Mouse (Mus musculus) heart, adult 11 months (tissue): ENCODE data around the gene Pdk2.
"Not testable (repeated sequence)": the region's sequence is repeated elsewhere in the genome, so short reads cannot be mapped to it uniquely, and the experiment has no call there.

Experiments used
- DNase-seq: peaks from one replicate; pipeline ENCODE4 v3.0.0; 2022

Gene Pdk2

DNA sequence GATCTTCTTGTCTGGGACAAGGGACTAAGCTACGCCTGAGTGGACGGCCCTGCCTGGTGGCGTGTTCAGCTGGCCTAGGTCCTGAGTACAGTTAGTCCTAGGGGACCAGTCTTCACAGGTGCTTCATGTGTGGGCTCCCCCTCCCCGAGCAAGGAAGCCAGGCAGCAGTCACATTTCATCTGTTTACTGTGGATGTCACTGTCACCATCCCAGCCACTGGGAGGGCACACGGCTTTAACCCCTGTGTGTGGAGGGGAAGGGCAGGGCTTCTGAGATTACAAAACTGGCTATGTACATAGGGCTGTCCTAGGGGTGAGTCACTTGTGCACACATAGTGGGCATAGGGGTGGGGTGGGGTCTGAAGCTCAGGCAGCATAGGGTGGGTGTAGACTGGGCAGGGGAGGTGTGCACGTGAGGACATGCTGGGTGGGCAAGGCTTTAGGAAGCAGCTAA lies 15.0 kb downstream of the Pdk2 start:
- DNase-seq = no peak

DNA sequence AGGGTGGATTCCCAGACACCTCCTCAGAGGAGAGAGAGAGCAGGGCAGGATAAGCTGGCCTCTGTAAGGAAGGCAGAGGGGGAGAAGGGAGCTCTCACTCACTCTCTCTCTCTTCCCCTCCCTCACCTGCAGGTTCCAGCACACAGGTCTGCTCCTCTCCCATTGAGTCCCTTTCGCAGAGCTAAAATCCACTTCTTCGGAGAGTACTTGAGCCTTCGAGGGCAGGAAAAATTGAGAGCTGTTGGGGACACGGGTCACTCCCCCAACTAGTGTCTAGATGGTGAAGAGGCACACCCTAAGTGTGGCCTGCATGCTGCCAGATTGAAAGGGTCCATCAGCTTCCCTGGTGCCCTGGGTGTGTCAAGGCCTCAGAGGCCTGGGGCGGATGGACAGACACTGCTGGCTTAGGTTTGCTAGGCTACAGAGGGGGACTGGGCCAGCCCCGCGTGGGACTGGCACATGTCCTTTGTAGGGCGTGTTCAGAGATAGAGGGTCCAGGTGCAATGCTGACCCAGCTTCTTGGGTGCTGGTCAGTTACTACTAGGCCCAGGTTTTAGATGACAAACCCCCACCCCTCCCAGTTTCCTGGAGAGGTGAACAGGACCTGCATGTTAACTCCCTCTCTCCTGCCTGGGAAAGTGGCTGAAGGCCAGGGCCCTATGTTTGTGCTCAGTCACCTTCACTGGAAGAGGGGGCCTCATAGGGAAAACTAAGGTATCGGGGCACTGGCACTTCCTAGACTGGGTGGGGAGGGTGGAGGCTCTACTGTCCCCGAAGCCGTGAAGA lies 15.7 kb downstream of the Pdk2 start:
- DNase-seq = no peak

DNA sequence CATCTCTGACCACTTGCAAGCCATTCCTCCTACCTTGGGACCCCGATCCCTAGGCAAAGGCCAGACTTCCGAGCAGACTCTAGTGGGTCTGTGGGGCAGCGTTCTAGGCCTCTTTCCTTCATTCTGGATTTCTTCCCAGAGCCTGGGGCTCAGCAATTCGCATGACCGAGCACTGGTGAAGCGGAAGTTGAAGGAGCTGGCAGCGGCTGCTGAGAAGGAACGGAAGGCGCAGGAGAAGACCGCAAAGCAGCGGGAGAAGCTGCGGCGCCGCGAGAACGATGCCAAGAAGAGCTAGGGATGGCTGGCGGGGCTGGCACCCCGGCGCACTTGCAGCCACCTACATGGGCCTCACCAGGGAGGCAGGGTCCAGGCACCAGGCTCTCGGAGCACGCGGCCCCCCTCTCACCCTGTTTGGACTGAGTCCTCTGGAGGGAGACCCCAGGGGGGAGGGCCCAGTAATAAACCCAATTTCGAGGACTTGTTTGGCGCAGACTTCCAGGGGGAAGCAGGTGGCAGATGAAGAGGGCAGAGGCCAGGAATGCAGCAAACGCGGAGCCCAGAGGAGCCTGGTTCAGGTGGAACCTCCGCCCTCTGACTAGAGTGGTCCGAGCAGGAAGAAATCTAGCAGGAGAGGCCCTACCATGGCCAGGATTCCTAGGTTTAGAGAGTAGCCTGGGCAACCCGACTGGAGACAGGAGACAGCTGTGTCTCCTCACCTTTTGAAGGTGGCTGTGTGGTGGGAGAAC lies 16.5 kb downstream of the Pdk2 start:
- peak; percentile 93 for DNase-seq

DNA sequence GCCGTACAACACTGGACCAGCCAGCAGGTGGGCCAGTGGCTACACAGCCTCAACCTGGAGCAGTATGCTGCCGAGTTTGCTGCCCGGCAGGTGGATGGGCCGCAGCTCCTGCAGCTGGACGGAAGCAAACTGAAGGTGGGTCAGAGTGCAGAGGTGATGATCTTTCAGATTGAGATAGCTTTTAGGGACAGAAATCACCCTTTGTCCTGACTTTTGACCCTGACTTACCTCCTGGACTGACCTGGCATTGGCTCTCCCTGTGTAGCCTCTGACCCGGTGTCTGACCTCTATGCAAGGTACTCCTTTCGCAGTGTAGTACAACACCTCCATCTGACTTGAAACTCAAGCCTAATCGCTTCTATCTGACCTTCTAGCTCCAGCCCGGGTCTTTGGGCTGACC lies 17.7 kb downstream of the Pdk2 start:
- DNase-seq = no peak

DNA sequence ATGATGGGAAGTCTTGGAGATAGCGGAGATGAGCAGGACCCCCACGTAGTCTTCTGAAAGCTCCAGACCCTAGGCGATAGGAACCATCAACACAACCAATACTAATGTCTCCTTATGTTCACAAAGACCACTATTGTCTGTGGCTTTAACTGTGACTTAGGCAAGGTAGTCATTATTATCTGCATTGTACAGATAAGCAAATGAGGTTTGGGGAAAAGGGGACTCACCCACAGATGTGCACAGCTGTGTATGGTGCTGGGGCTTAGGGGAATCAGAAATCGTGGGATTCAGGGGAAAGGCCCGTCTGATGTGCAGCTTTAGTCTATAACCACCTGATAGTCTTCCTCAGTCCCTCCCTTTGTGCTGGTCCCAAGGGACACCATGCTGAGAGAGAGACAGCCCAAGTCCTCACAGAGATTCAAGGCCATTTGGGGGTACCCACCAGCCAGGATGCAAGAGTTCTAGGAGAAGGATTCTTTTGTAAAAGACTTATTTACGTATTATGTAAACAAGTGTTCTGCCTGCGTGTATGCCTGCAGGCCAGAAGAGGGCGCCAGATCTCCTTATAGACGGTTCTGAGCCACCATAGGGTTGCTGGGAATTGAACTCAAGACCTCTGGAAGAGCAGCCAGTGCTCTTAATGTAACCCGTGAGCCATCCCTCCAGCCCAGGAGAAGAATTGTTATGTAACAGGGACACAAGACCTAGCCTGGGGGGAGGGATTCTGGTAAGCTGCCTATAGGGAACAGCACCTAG lies 18.7 kb downstream of the Pdk2 start:
- DNase-seq = no peak

DNA sequence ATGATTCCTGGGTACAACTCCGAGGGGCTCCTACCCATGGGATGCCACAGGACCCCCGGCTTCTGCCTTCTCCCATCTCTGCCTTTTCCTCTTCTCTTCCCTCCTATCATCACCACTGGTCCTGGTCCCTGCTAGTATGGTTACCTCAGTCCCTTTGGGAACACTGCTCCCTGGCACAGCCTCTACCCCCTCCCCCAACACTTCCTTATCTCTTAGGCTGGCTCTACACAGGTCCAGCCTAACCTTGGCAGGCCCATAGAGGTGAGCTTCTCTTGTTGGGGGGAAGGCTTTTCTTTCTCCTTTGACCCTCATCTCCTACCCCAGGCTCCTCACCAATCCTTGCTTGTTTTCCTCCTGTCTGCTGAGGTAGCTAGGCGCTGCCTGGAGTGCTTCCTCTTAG lies 25.7 kb downstream of the Pdk2 start:
- no peak for DNase-seq

DNA sequence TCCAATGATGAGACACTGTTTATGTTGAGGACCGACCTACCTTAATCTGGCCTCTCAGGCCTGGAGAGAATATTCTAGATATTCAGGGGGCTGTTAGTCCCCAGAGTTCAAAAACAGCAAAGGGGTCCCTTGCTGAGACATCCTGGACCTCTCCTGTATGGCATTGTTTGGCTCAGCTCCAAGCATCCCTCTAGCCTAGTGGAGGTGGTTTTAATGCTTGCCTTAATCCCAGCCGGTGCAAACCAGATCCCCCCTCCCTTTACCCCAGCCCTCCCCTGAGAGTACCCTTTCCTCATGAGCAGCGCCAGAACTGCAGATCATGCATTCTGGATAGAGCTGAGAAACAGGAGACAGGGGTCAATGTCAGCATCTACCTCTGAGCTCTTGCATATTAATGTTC lies 28.7 kb downstream of the Pdk2 start:
- no peak for DNase-seq

DNA sequence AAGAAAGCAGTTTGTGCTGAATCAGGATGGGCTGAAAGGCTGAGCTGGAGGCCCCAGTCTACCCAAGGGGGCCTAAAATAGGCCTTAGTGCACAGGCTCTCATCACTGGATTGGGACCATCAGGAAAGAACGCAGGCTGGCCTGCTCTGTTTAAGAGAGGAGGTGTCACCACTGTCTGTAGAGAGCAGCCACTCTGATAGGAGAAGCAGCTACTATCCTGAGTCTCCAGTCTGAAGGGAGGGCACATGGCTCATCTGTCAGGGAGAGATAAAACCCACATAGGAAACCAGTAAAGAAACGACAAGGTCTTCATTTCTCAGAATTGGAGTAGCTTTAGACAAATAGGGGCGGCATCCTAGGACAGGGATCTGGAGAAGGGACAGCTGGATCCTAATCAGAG lies 29.1 kb downstream of the Pdk2 start:
- no peak for DNase-seq

DNA sequence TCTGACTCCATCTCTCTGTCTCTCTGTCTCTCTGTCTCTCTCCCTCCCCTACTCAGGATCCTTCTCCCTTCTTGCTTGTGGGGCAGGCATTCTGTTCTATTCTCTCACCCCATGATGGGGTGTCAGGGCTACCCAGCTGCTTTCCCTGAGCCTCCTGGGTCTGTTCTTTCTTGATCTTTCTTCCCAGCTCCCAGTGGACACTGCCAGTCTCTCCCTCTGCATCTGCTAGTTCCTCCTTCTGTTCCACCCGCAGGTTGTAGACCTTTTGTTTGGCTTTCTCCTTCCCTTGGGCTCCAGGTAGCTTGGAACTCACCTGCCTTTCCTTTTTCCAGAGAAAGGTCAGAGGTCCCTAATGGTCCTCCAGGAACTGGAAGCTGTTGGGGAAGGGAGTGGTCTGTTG lies 29.7 kb downstream of the Pdk2 start:
- no peak for DNase-seq

DNA sequence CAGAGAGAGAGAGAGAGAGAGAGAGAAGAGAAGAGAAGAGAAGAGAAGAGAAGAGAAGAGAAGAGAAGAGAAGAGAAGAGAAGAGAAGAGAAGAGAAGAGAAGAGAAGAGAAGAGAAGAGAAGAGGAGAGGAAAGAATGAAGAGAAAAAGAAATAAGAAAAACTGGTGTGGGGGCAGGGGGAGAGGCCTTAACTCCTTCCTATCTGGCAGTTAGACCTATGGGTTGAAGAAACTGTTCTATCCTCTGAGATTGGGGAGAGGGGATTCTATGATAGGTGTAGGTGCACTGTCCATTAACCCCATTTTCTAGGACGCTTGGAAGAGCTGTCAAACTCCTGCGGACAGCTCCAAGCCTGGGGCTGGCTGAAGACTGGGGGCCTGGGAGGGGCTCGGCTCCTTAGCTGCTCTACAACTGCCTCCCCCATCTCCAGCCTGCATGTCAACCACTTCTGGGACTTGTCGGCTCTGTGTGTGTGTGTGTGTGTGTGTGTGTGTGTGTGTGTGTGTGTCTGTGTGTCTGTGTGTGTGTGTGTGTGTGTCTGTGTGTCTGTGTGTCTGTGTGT lies 30.2 kb downstream of the Pdk2 start:
- not testable (repeated sequence) for DNase-seq

DNA sequence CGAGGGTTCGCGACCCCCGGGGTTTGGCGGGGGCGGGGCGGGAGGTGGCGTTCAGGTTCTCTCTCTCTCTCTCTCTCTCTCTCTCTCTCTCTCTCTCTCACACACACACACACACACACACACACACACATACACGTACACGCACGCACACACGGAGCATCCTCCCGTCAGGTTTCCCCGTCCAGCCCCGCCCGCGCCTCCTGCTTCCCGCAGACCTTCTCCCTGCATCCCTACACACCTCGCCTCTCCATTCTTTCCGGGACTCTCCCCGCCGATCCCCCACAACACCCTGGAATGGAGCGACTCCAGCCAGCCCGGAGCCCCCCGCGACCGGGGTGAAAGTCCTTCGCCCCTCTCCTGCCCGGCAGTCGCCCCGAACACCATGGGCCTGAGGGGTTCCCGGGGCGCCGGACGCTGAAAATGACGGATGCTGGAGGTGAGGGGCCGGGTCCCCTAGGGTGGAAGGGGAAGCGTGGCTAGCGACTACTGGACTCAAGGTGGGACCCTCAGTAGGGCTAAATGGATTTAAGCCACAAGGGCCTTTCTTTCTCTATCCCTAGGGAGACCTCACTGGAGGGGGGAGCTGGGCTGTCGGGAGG lies 30.9 kb downstream of the Pdk2 start:
- peak; percentile 95 for DNase-seq

DNA sequence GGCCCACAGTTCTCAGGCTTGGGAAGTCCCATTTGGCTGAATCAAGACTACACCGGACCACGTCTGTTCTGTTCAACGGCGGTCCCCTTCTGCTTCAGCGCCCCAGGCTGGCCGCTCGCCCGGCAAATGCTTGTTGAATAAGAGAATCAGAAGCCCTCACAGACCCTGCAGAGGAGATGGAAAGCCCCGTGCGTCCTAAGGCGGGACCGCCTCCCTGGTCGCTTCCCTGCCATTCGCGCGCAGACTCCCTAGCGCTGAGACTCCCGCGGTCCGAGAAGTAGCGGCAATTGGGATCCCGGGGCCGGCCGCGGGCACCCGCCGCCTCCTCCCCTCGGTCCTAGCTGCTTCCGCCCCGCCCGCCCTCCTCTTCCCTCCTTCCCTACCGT lies 31.5 kb downstream of the Pdk2 start, which contains the start of gene Samd14:
Samd14 (plus strand) TSS at position 251 of the 386 bp plus-strand sequence.
- DNase-seq = peak; percentile 98

DNA sequence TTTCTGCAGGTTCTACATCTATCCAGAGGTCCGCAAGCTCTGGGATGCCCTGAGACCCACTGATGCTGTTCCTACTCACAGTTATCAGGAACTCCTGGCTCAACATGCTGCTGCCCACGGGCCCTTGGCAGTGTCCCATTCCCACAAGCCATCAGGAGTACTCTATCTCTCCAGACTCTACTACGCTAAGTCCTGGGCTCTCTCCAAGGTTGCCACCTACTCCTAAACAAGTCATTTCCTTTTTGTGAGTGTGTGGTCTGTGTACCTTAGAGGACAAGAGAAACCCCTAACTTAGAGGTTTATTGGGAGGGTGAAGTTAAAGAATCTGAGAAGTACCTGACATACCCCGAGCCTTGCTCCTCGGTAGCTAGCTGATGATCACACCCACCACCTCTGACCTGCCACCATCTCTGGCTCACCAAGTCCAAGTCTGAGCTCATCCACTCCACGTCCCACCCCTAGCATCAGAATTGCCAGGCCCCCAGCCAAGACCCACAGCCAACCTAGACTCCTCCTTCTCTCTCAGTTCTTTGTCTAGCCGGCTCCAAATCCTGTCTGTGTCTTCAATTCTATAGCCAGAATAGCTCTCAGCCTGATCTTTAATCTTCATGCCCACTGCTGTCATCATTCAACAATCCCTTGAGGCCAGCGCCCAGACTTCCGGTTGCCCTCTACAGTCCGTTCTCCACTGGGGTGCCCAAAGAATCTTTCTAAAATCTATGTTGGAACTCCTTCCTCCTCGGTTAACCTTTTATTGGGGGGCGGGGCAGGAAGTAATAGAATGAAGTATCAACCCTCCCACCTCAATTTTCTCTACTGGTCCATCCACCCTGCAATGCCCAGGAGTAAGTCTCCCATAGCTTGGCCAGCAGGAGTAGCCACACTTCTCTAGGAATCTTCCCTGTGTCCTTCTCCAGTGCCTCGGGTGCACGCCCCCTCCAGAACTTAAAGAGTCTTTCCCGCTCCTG lies 32.2 kb downstream of the Pdk2 start:
- no peak for DNase-seq

DNA sequence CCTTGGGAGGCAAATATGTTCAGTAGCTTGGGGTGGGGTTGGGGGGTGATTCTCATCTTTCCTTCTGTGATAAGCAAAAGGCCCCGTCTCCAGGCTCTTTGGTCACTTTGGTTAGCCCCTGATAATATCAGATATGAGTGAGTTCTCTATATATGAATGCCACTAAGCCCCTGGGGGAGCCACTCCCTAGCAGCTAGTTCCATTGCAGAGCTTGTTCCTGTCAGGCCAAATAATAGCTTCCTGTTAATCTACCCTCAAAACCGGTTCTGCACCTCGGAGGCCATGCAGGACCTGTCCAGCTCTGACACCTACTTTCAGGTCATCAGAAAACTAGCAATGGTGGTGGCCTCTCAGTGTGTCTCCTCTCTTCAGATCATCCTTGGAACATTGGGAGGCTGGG lies 33.7 kb downstream of the Pdk2 start:
- no peak for DNase-seq

DNA sequence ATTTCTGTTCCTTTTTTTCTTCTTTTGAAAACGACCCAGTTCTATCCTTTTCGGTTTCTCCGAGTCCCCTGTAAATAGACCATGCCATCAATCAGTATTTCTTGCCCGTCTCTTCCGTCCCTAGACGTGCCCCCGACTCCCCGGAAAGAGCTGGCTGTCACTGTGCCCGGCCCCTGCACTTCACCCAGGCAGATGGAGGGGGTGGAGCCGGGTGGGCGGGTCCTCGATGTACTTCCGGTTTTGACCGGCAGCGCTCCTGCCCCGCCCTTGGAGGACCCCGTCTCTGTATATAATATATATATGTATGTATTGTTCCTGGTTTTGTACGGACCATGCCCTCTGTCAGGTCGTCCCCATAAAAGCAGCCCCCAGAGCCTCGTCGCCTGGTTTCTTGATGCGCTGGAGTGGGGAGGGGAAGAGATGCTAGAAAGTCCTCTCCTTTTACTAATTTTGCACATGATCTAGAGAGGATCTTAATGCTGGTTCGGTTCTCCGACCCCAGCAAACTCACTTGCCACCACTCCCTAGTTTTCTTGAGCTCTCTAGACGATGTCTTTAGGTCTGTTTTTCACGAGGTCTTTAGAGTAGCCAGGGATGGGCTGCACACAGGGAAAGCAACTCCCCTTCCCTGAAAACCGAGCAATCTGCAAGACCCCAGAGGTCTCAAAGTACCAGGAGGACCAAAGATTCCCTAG lies 34.5 kb downstream of the Pdk2 start:
- DNase-seq = peak; percentile 98

DNA sequence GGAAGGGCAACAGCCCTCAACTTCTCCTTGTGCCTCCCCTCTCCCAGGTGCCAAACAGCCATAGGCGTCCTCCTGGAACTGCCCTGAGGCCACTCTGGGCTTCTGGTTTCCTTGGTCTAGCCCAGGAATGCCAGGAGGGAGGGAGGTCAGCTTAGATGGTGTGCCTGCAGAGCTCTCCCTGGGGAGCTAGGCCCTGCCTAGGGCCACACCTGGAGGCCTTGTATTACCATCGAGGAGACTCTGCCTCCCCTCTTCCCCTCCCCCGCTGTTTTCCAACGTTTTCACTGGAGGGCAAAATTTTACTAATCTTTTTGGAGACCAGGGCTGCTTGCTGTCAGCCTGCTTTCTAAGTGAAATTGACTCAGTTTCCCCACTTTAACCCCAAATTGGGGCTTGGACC lies 35.1 kb downstream of the Pdk2 start:
- DNase-seq = no peak

DNA sequence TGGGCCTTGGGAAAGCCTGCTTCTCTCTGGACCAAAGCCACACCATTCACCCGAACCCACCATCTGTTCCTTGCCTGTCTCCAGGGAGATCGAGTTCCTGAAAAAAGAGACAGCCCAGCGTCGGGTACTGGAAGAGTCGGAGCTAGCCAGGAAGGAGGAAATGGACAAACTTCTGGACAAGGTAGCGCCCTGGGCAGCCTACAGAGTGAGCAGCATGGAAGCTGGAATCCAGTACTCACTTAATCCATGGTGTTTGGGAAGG lies 36.3 kb downstream of the Pdk2 start:
- DNase-seq = no peak

DNA sequence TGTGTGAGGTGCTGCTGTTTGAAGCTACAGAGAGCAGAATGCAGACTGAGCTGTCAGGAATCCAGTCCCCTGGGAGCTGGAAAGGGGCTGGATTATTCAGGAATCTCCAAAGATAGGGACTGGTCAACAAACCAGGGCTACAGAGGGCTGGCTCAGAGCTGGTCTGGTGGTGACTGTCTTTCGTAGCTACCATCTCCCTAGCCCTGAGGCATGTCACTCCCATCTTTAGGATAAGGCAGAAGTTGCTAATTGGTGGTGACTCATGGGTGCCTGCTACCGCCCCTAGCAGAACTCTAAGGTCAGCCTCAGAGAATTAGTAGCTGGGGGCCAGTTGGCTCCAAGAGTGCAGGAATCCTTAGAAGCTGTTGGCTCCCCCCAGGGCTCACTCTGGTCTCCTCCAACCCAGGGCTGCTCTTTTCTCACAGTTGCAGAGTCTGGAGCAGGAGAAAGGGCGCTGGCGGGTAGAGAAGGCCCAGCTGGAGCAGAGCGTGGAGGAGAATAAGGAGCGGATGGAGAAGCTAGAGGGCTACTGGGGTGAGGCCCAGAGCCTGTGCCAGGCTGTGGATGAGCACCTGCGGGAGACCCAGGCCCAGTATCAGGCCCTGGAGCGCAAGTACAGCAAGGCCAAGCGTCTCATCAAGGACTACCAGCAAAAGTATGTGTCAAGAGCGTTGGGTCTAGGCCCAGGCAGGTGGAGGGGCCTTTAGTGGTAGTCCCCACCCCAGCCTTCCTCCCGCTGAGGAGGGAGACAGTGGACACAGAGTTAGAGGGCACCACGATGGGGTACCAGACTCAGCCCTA lies 36.8 kb downstream of the Pdk2 start:
- peak; percentile 97 for DNase-seq

DNA sequence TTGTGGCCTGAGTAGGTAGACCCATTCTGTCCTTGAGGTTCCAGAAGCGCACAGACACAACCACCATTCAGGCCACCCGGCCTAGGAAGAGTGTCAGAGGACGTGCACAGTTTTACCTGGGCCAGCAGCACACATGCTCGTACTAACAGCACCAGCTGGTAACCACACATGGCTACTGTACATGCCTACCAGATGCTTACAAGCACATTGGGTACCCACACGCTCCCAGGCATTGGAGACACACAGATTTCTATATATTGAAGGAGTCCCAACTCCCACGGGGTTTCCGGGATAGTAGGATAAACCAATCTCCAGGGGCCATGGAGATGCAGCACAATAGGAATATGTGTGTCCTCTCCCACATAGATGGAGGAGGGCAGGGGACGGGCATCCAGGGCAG lies 38.4 kb downstream of the Pdk2 start:
- DNase-seq = no peak

DNA sequence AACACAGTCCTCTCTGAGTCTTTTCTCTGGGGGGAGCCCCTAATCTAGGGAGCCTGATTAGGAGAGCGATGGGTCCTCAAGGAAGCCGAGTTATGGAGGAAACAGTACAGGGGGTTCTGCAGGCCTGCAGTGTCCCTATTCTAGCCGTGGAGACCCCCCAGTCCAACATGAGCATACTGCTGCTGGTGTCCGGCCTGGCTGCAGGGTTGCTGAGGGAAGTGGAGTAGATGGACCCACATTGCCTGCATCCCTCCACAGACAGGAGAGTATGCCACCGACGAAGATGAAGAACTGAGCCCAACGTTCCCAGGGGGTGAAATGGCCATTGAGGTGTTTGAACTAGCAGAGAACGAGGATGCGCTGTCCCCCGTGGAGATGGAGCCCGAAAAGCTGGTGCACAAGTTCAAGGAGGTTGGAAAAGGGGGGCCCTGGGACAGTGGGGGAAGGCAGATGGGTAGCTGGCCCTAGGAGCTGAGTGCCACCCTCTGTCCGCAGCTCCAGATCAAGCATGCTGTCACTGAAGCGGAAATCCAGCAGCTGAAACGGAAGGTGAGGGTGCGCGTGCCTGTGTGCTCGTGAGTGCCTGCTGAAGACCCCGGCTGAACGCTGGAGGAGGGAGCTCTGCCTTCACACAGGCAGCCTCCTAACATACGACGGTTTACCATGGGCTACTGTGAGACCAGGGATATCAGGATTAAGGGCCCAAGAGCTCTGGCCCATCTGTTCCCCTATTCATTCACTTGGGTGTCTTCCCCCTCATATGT lies 39.4 kb downstream of the Pdk2 start:
- peak; percentile 93 for DNase-seq
